Mouse (Mus musculus) small intestine, adult 2 months (tissue): ENCODE measurements around the gene Stk32c.

ENCODE experiments used
- CTCF ChIP-seq: fragments of 200-500 bp; IDR thresholded peaks from 2 replicates; pipeline ENCODE4 v1.5.1; 2012; ENCODE audit warnings: low read depth, mild to moderate bottlenecking, control low read depth, inconsistent platforms, low read length, moderate library complexity, mixed read lengths; ENCODE audit not compliant: insufficient replicate concordance, insufficient read length; ENCODE audit errors: extremely low read depth
- POLR2A ChIP-seq: fragments of 200-500 bp; IDR thresholded peaks from 2 replicates; pipeline ENCODE4 v1.6.1; 2012; ENCODE audit warnings: low read depth, mild to moderate bottlenecking, control low read depth, inconsistent platforms, low read length, moderate library complexity

DNA sequence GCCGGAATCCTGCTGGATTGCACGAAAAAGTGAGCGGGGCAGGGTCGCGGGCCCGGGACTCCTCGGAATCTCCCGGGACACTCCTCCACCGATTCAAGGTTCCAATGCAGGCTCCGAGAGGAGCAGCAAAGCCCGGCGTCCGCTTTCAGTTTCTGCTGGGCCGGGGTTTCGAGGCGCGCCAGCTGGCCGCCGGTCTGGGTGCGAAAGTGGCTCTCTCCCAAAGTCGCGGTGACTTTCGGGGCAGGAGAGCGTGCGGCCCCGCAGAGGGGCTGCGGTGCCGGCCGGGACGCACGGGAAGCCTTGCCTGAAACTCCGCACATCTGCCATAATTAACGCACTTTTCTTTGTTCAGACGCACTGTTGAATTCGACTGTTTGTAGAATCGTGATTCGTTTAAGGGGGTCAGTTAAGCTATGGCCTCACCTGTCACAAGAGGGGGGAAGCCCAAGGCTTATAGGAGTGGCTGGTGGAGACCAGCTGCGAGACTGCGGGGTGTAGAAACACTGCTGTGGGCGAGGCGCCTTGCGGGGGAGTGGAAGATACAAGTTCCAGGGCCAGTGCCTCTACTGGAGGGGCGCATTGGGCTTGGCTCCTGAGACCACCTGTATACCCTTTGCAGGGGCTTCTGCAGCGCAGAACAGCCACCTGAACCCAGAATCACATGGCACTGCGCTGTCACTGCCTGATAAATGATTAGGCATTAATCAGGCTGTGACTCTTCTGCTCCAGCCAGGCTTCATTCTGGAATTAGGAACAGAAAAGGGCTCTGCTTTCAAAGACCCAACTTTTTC, 35.7 kb upstream of the Stk32c start:
- TF ChIP-seq POLR2A (no peak), CTCF (no peak)
